Comparison of ENCODE assay signal across 18 mouse cellular contexts in the genomic region with DNA sequence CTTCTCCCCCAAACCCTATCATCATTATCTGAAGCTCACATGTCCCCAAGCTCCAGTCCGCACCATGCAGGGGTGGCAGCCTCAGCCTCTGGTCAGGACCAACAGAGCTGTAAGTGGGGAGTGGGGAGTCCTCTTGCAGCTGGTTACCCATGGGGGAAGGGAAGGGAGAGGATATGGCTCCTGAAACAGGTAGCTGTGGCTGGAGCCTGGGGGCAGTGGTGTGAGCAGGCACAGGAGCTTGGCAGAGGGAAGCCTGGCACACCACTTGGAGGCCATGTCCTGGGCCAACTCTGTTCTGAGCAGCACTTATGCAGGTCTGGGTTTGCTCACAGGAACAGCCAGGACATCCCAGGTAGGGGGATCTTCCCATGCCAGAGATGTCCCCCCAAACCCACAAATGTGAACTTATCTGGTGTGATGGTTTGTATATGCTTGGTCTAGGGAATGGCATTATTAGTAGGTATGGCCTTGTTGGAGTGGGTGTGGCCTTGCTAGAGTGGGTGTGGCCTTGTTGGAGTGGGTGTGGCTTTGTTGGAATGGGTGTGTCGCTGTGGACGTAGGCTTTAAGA. TPM values are rescaled to one million over a fixed set of nuclear protein-coding genes. Genes with fewer than 3 reads are reported as not detected.
A peak's percentile ranks its signal among the peaks of the same experiment; 100 is the strongest.
DNase-seq lines count a peak whose midpoint lies in the region; ATAC-seq and TF ChIP-seq lines count a peak whose summit lies in the region.
"Had no signal": no experiment of that assay in that cellular context is flagged by ENCODE, and none has a peak within 500 bp of the region (broad histone marks: within the 10 kb centered on the region; RNA-seq: fewer than 3 reads in every experiment).

No protein-coding gene starts in this region.

- intact Hi-C loops in gastrocnemius, postnatal 14 days (cut with DNase I; ENCODE audit: low total_unique reads): no loop called here

- H3K27ac ChIP-seq in liver, adult 2 months (replicated peaks; ENCODE audit: insufficient read depth, low read depth, low read length): no peak overlapping the region
- no peak overlapping the region; the same call in 1 of the 2 replicates for H3K27ac ChIP-seq in liver, embryonic 11.5 days (ENCODE audit: low read depth, low read length)
- no peak overlapping the region for H3K27ac ChIP-seq in cerebellum, adult 2 months (ENCODE audit: insufficient read depth, low read length)
- H3K27ac ChIP-seq: heart, adult 2 months; kidney, postnatal 0 days; limb, embryonic 15.5 days; midbrain, embryonic 13.5 days had no signal

- H3K4me2 ChIP-seq in liver, embryonic 11.5 days: no peak overlapping the region
- H3K4me2 ChIP-seq: limb, embryonic 15.5 days; midbrain, embryonic 13.5 days had no signal

- H3K36me3 ChIP-seq in liver, adult 2 months (ENCODE audit: control insufficient read depth, insufficient read depth, low read length): no peaks in the 10 kb centered on the region
- H3K36me3 ChIP-seq in liver, embryonic 11.5 days (ENCODE audit: control insufficient read depth, insufficient read depth, low read length): no peaks in the 10 kb centered on the region
- H3K36me3 ChIP-seq: G1E; limb, embryonic 15.5 days; midbrain, embryonic 13.5 days had no signal

- TF ChIP-seq CTCF in liver, adult 2 months (IDR thresholded peaks at IDR 0.05; ENCODE audit: low read depth, low read length): no peak
- TF ChIP-seq CTCF in cerebellum, adult 2 months (IDR thresholded peaks at IDR 0.05; ENCODE audit: borderline replicate concordance, insufficient read depth, low read depth, low read length): no peak

- TF ChIP-seq POLR2A in liver, adult 2 months (IDR thresholded peaks at IDR 0.05; ENCODE audit: extremely low read depth, insufficient read depth, low read length): no peak
- no peak for TF ChIP-seq POLR2A in cerebellum, adult 2 months (IDR thresholded peaks at IDR 0.05; ENCODE audit: borderline replicate concordance, insufficient read depth, low read length)

- DNase-seq in gastrocnemius, postnatal 14 days: peak; percentile 4
- DNase-seq in gastrocnemius, adult 18-20 months (ENCODE audit: low spot score): no peak
- DNase-seq in liver, adult 2 months (ENCODE audit: extremely low read depth, low read depth, low spot score): peak; percentile 48
- no peak for DNase-seq in liver, embryonic 11.5 days (ENCODE audit: low spot score)
- peak; percentile 47 for DNase-seq in testis, postnatal 10 days (ENCODE audit: low spot score)
- no peak for DNase-seq in testis, postnatal 14 days (ENCODE audit: low spot score)
- peak; percentile 5 for DNase-seq in gastrocnemius, postnatal 25 days
- no peak for DNase-seq in cerebellum, adult 2 months
- DNase-seq: adrenal gland, postnatal 10 days; cerebellum, postnatal 14 days; right cerebral cortex, adult 18-20 months had no signal

- no peaks in the 10 kb centered on the region for H3K9me3 ChIP-seq in liver, embryonic 11.5 days (ENCODE audit: control insufficient read depth, low read length)
- H3K9me3 ChIP-seq: G1E; limb, embryonic 15.5 days; midbrain, embryonic 13.5 days had no signal

- H3K79me2 ChIP-seq in liver, adult 2 months (ENCODE audit: control insufficient read depth, insufficient read depth, low read length): no peaks in the 10 kb centered on the region

- H3K9ac ChIP-seq in liver, adult 2 months (ENCODE audit: low read depth, low read length): no peak overlapping the region
- no peak overlapping the region for H3K9ac ChIP-seq in liver, embryonic 11.5 days (ENCODE audit: low read depth, low read length)
- H3K9ac ChIP-seq: limb, embryonic 15.5 days; midbrain, embryonic 13.5 days had no signal

- no peak for ATAC-seq in liver, embryonic 11.5 days (replicated peaks; ENCODE audit: low FRiP score)
- ATAC-seq: hindbrain, embryonic 16.5 days; midbrain, embryonic 13.5 days had no signal

- peaks cover 32% of the 10 kb centered on the region for H3K4me1 ChIP-seq in liver, adult 2 months (ENCODE audit: control insufficient read depth, insufficient read depth, low read length)
- H3K4me1 ChIP-seq in liver, embryonic 11.5 days (replicated peaks; ENCODE audit: control insufficient read depth, insufficient read depth, low read length): peaks cover 17% of the 10 kb centered on the region
- no peaks in the 10 kb centered on the region for H3K4me1 ChIP-seq in cerebellum, adult 2 months (ENCODE audit: control insufficient read depth, insufficient read depth, low read length)
- H3K4me1 ChIP-seq: midbrain, embryonic 13.5 days had no signal

- H3K27me3 ChIP-seq in liver, adult 2 months (ENCODE audit: control insufficient read depth, insufficient read depth, low read length): no peaks in the 10 kb centered on the region
- no peaks in the 10 kb centered on the region for H3K27me3 ChIP-seq in liver, embryonic 11.5 days (replicated peaks; ENCODE audit: control insufficient read depth, insufficient read depth, low read length)
- H3K27me3 ChIP-seq in cerebellum, adult 2 months (ENCODE audit: control insufficient read depth, insufficient read depth, low read length): no peaks in the 10 kb centered on the region
- H3K27me3 ChIP-seq: limb, embryonic 15.5 days; midbrain, embryonic 13.5 days had no signal

- no peak overlapping the region for H3K4me3 ChIP-seq in liver, adult 2 months (ENCODE audit: insufficient read depth, low read depth, low read length)
- H3K4me3 ChIP-seq in liver, embryonic 11.5 days (ENCODE audit: low read depth, low read length): no peak overlapping the region
- H3K4me3 ChIP-seq in cerebellum, adult 2 months (replicated peaks; ENCODE audit: insufficient read depth, low read depth, low read length): no peak overlapping the region
- H3K4me3 ChIP-seq: heart, adult 2 months; limb, embryonic 15.5 days; midbrain, embryonic 13.5 days; myocyte had no signal

- WGBS in liver, adult 2 months: 89% methylated on average over 3 of the region's 3 CpGs
- 66% methylated on average over 3 of the region's 3 CpGs for WGBS in liver, embryonic 11.5 days
- 81% methylated on average over 3 of the region's 3 CpGs for WGBS in cerebellum, adult 2 months

RNA-seq across cellular contexts. Expression of a gene that starts 47.1 kb away (rescaled TPM):
- 10 to 100 TPM; 18.1 to 18.6 TPM for total RNA-seq in gastrocnemius, postnatal 14 days (2021)
- total RNA-seq in gastrocnemius, adult 18-20 months (2021): 10 to 100 TPM; 23.5 to 27.8 TPM
- 2.7 and 6.6 TPM in 2 replicates for total RNA-seq in liver, adult 2 months (2014; rRNA removed)
- 8.0 and 10.5 TPM in 2 replicates for polyA plus RNA-seq in liver, adult 2 months (2012; rRNA removed)
- 10.4 and 11.2 TPM in 2 replicates for polyA plus RNA-seq in liver, embryonic 11.5 days (2014; fragmentation: Nextera tagmentation; extraction: Ambion mirVana)
- total RNA-seq in gastrocnemius, postnatal 25 days (2021): 10 to 100 TPM; 17.2 to 19.6 TPM
- 5.0 and 5.2 TPM in 2 replicates for polyA plus RNA-seq in cerebellum, adult 2 months (2012; rRNA removed)

Comparison
In these comparisons a context has a peak if more than half of its experiments do, and no peak if none do; other contexts are left out.
1. DNase-seq: peak in gastrocnemius, postnatal 14 days (single experiment), liver, adult 2 months (single experiment), testis, postnatal 10 days (single experiment) and gastrocnemius, postnatal 25 days (single experiment); none in gastrocnemius, adult 18-20 months (single experiment), liver, embryonic 11.5 days (single experiment), testis, postnatal 14 days (single experiment) and cerebellum, adult 2 months (0 of 2).